In the genomic region with DNA sequence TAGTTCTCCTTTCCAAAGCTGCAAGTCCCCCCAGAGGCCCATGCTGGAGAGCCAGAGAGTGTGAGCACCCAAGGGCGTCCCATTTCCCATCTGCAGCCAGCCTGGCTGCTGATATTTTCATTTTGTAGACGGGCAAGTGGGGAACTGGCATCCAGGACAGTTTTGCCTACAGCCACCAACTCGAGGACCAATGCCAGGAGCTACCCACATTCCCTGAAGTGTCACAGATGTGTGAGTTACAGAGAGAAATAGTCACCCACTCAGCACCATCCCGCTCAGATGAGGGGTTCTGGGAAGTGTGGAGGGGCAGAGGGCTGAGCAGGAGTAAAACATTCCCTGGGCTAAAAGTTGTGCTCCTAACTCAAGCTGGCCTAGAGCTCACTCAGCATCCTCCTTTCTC, we compare ENCODE assay signal across 29 mouse cellular contexts.
DNase-seq lines count a peak whose midpoint lies in the region; ATAC-seq lines count a peak whose summit lies in the region.
"Had no signal": no experiment of that assay in that cellular context is flagged by ENCODE, and none has a peak within 500 bp of the region (broad histone marks: within the 10 kb centered on the region; RNA-seq: fewer than 3 reads in every experiment).

No protein-coding gene starts in this region.

- no peaks in the 10 kb centered on the region for H3K27me3 ChIP-seq in limb, embryonic 12.5 days
- H3K27me3 ChIP-seq: forebrain, embryonic 15.5 days; heart, embryonic 15.5 days; intestine, embryonic 15.5 days; liver, embryonic 15.5 days; lung, embryonic 15.5 days; midbrain, embryonic 15.5 days; neural tube, embryonic 12.5 days; Patski had no signal

- peak overlapping the region; percentile 18; the same call in 1 of the 2 replicates for H3K9ac ChIP-seq in limb, embryonic 12.5 days (replicated peaks)
- H3K9ac ChIP-seq: forebrain, embryonic 15.5 days; heart, embryonic 15.5 days; intestine, embryonic 15.5 days; liver, embryonic 15.5 days; lung, embryonic 15.5 days; midbrain, embryonic 15.5 days; neural tube, embryonic 12.5 days had no signal

- peaks cover 5% of the 10 kb centered on the region for H3K9me3 ChIP-seq in limb, embryonic 12.5 days
- H3K9me3 ChIP-seq: forebrain, embryonic 15.5 days; heart, embryonic 15.5 days; intestine, embryonic 15.5 days; liver, embryonic 15.5 days; lung, embryonic 15.5 days; midbrain, embryonic 15.5 days; neural tube, embryonic 12.5 days had no signal

- DNase-seq in layer of hippocampus, adult 9-11 months: peak; percentile 32
- no peak for DNase-seq in layer of hippocampus, postnatal 14 days (ENCODE audit: low spot score in 2 of 2)
- peak; percentile 41 to 54 for DNase-seq in right cerebral cortex, adult 2 months (ENCODE audit: low spot score in 2 of 2)
- no peak for DNase-seq in right cerebral cortex, postnatal 4 days
- DNase-seq in heart, postnatal 14 days: no peak
- DNase-seq in cerebellum, postnatal 10 days: no peak
- DNase-seq: B cell, adult 2 months; cerebellum, adult 11-12 months; cerebellum, postnatal 25 days; embryo, embryonic 11 days; gastrocnemius, postnatal 36 days; heart, postnatal 4 days; kidney, adult 8-10 months; kidney, postnatal 10 days; liver; lung, postnatal 36 days had no signal

- H3K36me3 ChIP-seq in limb, embryonic 12.5 days: no peaks in the 10 kb centered on the region
- H3K36me3 ChIP-seq: forebrain, embryonic 15.5 days; G1E; heart, embryonic 15.5 days; intestine, embryonic 15.5 days; liver, embryonic 15.5 days; lung, embryonic 15.5 days; midbrain, embryonic 15.5 days; neural tube, embryonic 12.5 days had no signal

- WGBS in limb, embryonic 12.5 days: 62% methylated on average over 4 of the region's 4 CpGs

- peak overlapping the region; percentile 19; the same call in 1 of the 2 replicates for H3K4me2 ChIP-seq in limb, embryonic 12.5 days
- H3K4me2 ChIP-seq: forebrain, embryonic 15.5 days; heart, embryonic 15.5 days; intestine, embryonic 15.5 days; liver, embryonic 15.5 days; lung, embryonic 15.5 days; midbrain, embryonic 15.5 days; neural tube, embryonic 12.5 days had no signal

- intact Hi-C loops in heart, postnatal 14 days (cut with DNase I): no loop called here

- H3K4me1 ChIP-seq in limb, embryonic 12.5 days (replicated peaks): peaks cover 50% of the 10 kb centered on the region
- H3K4me1 ChIP-seq: forebrain, embryonic 15.5 days; intestine, embryonic 15.5 days; liver, embryonic 15.5 days; megakaryocyte, embryonic 14.5 days; midbrain, embryonic 15.5 days had no signal

- ATAC-seq in limb, embryonic 12.5 days (ENCODE audit: insufficient number of reproducible peaks, insufficient read depth, low FRiP score, low TSS enrichment, low read depth): no peak
- ATAC-seq: forebrain, embryonic 15.5 days; hindbrain, embryonic 16.5 days; intestine, embryonic 15.5 days; midbrain, embryonic 15.5 days; Patski had no signal

- H3K4me3 ChIP-seq in limb, embryonic 12.5 days (replicated peaks): no peak overlapping the region
- H3K4me3 ChIP-seq: forebrain, embryonic 15.5 days; heart, embryonic 15.5 days; intestine, embryonic 15.5 days; liver, embryonic 15.5 days; lung, embryonic 15.5 days; megakaryocyte, embryonic 14.5 days; midbrain, embryonic 15.5 days; neural tube, embryonic 12.5 days had no signal

- H3K27ac ChIP-seq in limb, embryonic 12.5 days: peak overlapping the region; percentile 80
- H3K27ac ChIP-seq: forebrain, embryonic 15.5 days; heart, embryonic 15.5 days; intestine, embryonic 15.5 days; liver, embryonic 15.5 days; lung, embryonic 15.5 days; midbrain, embryonic 15.5 days; neural tube, embryonic 12.5 days; stomach, postnatal 0 days had no signal

Comparison
In these comparisons a context has a peak if more than half of its experiments do, and no peak if none do; other contexts are left out.
1. DNase-seq: peak in layer of hippocampus, adult 9-11 months (single experiment) and right cerebral cortex, adult 2 months (2 of 2); none in layer of hippocampus, postnatal 14 days (0 of 2), right cerebral cortex, postnatal 4 days (single experiment), heart, postnatal 14 days (0 of 2) and cerebellum, postnatal 10 days (0 of 2).